Mouse (Mus musculus) left cerebral cortex, postnatal 25 days (tissue): ENCODE results near the gene Scyl2. TPM values are rescaled to one million over a fixed set of nuclear protein-coding genes. Genes with fewer than 3 reads are reported as not detected.

Experiments
- DNase-seq, 2 experiments: peaks; one replicate each; pipeline ENCODE4 v3.0.0; 2022; ENCODE audit warnings: low spot score in 2 of 2, mixed read lengths in 1 of 2
- intact Hi-C: fragments of 180-260 bp; cut with DNase I; formaldehyde crosslinking; loops from one replicate; pipeline ENCODE4 v1.15.1; 2025
- total RNA-seq, 2 experiments: library from RNA; stranded (reverse); gene quantifications; 2 replicates each; pipeline ENCODE4 v1.2.3; 2021

Gene Scyl2
- total RNA-seq, 2 experiments from 2014 or later, result 33.9 to 37.3 TPM

- intact Hi-C loops, result no loop called here
- DNase-seq, result no peak
Measured at GRCm38 (mm10) chr10:89626714-89627113, 59.4 kb downstream of the Scyl2 start.

- intact Hi-C loops, result no loop called here
- DNase-seq, result no peak
Measured at GRCm38 (mm10) chr10:89624196-89624595, 61.9 kb downstream of the Scyl2 start.

GRCm38 (mm10) chr10:89621129-89621528 lies 65.0 kb downstream of the Scyl2 start, which contains the start of gene Slc17a8:
Gene Slc17a8 (minus strand): TSS chr10:89621253.
- intact Hi-C loops, result no loop called here
- no peak for DNase-seq

GRCm38 (mm10) chr10:89599311-89599710 lies 86.8 kb downstream of the Scyl2 start:
- peak in 1 of 2 experiments; percentile 40 for DNase-seq
- intact Hi-C loops, result no loop called here

- no peak for DNase-seq
- intact Hi-C loops, result no loop called here
Measured at GRCm38 (mm10) chr10:89597275-89597674, 88.8 kb downstream of the Scyl2 start.

GRCm38 (mm10) chr10:89595935-89596334 lies 90.2 kb downstream of the Scyl2 start:
- no peak for DNase-seq
- intact Hi-C loops, result no loop called here

- intact Hi-C loops, result no loop called here
- no peak for DNase-seq
Measured at GRCm38 (mm10) chr10:89595514-89595913, 90.6 kb downstream of the Scyl2 start.

GRCm38 (mm10) chr10:89594309-89594708 lies 91.8 kb downstream of the Scyl2 start:
- intact Hi-C loops, result no loop called here
- no peak for DNase-seq

GRCm38 (mm10) chr10:89592797-89593196 lies 93.3 kb downstream of the Scyl2 start:
- intact Hi-C loops, result no loop called here
- no peak for DNase-seq

GRCm38 (mm10) chr10:89589877-89590276 lies 96.2 kb downstream of the Scyl2 start:
- intact Hi-C loops, result no loop called here

More at GRCm38 (mm10) chr10:89589877-89590276, 96.2 kb downstream of the Scyl2 start:
- DNase-seq, result no peak

Other genes with a start within 250 kb of the Scyl2 start
- gene Gas2l3, start 242.3 kb downstream of the Scyl2 start, total RNA-seq, result 1 to 10 TPM; 2.9 to 4.0 TPM
- gene Nr1h4, start 152.7 kb downstream of the Scyl2 start, total RNA-seq, result under 1 TPM in 1 of 2 experiments, not detected in 1; 0.16 TPM
- 1 to 10 TPM; 3.0 TPM for gene Slc17a8, start 65.0 kb downstream of the Scyl2 start, total RNA-seq
- gene Actr6, start 46.0 kb upstream of the Scyl2 start, total RNA-seq, result 10 to 100 TPM; 18.5 to 25.2 TPM
- 10 to 100 TPM; 87.6 to 92.0 TPM for gene Uhrf1bp1l, start 58.7 kb upstream of the Scyl2 start, total RNA-seq
- gene Anks1b, start 187.2 kb upstream of the Scyl2 start, total RNA-seq, result 100 to 1,000 TPM; 454 to 510 TPM